Mouse (Mus musculus) intestine, embryonic 15.5 days (tissue): ENCODE measurements around the gene Trappc10. TPM values are rescaled to one million over a fixed set of nuclear protein-coding genes. Genes with fewer than 3 reads are reported as not detected.

Experiments
- ATAC-seq: fragments of 200-750 bp; cut with Nextera tagmentation; 2 replicates; pipeline ENCODE4 v1.8.0; 2017; ENCODE audit warnings: moderate TSS enrichment, moderate library complexity
- H3K27ac ChIP-seq: fragments of 300-500 bp; sonication (generic); 2 replicates; pipeline ENCODE4 v1.5.1; 2015; ENCODE audit warnings: mild to moderate bottlenecking, inconsistent platforms
- H3K27me3 ChIP-seq: fragments of 300-500 bp; sonication (generic); replicated peaks from 2 replicates; pipeline ENCODE4 v1.6.1; 2015; ENCODE audit warnings: inconsistent platforms
- H3K36me3 ChIP-seq: fragments of 300-500 bp; sonication (generic); 2 replicates; pipeline ENCODE4 v1.6.1; 2015; ENCODE audit warnings: inconsistent platforms
- H3K4me1 ChIP-seq: fragments of 300-500 bp; sonication (generic); replicated peaks from 2 replicates; pipeline ENCODE4 v1.6.1; 2015; ENCODE audit warnings: inconsistent platforms
- H3K4me2 ChIP-seq: fragments of 300-500 bp; sonication (generic); replicated peaks from 2 replicates; pipeline ENCODE4 v1.6.1; 2015; ENCODE audit warnings: mild to moderate bottlenecking, inconsistent platforms
- H3K4me3 ChIP-seq: fragments of 300-500 bp; sonication (generic); replicated peaks from 2 replicates; pipeline ENCODE4 v1.5.1; 2015; ENCODE audit warnings: inconsistent platforms
- H3K9ac ChIP-seq: fragments of 300-500 bp; sonication (generic); 2 replicates; pipeline ENCODE4 v1.6.1; 2015; ENCODE audit warnings: inconsistent platforms
- H3K9me3 ChIP-seq: fragments of 300-500 bp; sonication (generic); 2 replicates; pipeline ENCODE4 v1.6.1; 2016; ENCODE audit warnings: inconsistent platforms
- WGBS: fragments of 180-500 bp; shearing (Covaris S2); methylation state at CpG from one replicate; pipeline ENCODE4 v1.1.7; 2015; 5-methylcytosine and 5-hydroxymethylcytosine counted together
- polyA plus RNA-seq: library from polyadenylated mRNA; unstranded; fragments of >200 nt; fragmentation: Nextera tagmentation; extraction: Ambion mirVana; gene quantifications from 2 replicates; pipeline ENCODE4 v1.2.1, GENCODE M21; 2015

Trappc10 gene
- polyA plus RNA-seq, 1 experiment from 2014 or later: 17.3 TPM

DNA sequence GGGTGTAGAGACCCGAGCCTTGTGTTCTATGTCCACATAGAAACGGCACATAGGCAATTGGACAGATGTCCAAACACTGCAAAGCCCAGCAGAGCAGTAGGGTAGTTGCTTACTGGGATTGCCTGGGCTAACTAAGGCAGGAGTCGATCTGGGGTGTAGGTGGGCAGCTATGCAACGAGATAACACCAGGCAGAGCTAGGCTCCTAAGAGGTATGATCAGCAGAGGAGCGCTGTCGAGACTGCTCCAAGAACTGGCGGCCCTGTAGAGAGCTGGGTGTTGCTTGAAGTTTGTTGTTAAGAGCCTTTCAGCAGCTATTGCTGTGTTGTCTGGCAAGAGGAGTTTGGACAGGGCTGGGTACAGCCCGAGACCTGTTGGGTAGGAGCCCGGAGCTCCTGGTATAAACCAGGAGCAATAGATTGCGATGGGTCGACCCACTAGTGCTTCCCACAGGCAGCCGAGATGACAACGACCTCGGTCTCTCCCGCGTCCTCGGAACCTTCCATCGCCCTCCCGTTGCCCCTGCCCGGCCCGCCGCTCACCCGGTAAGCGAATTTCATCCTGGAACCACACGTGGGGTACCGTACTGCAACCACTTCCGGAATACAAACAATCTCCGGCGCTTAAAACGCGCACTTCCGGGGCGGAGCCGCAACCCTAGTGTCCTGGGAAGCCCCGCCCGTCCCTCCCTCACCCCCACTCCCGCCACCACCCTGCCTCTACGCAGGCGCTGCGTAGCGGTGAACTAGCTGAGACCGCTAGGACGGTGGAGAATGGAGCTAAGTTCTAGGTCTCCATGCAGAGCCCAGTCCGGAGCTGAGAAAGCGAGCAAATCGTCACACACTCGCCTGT, 59.7 kb downstream of the Trappc10 start, which contains the start of gene Pwp2:
Gene Pwp2 (minus strand): TSS at position 619 of the 850 bp plus-strand sequence.
- H3K9me3 ChIP-seq: no peaks in the 10 kb centered on the region
- H3K27me3 ChIP-seq: no peaks in the 10 kb centered on the region
- peak; percentile 97 for ATAC-seq
- H3K4me2 ChIP-seq: peak within 1 kb of the TSS; percentile 89
- peaks cover 34% of the 10 kb centered on the region for H3K36me3 ChIP-seq
- 1% methylated on average over 47 of the region's 47 CpGs for WGBS
- H3K4me1 ChIP-seq: peaks cover 13% of the 10 kb centered on the region
- H3K9ac ChIP-seq: peak within 1 kb of the TSS; percentile 50
- H3K4me3 ChIP-seq: peak within 1 kb of the TSS; percentile 71
- H3K27ac ChIP-seq: peak within 1 kb of the TSS; percentile 36; the same call in 1 of the 2 replicates

DNA sequence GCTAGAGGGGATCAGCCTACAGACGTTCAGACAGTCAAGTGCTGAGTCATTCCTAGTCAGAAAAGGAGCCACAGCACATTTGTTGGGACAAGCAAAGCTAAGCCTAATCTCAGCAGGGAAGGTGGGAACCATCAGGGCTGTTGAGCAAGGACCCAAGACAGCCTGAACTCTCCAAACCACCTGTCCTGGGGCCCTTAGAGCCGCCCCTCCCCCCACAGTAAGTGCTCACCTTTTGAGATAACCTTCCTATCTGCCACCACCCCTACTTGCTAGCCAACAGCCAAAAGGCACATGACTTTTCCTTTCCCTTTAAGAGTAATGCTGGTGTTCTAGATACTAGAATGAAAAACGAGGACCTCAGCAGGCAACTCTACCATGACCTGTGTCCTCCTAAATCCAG, 60.9 kb downstream of the Trappc10 start:
- Histone ChIP-seq H3K4me2 (peak overlapping the region; percentile 89; the same call in 1 of the 2 replicates), H3K4me1 (peaks cover 13% of the 10 kb centered on the region), H3K27me3 (no peaks in the 10 kb centered on the region), H3K4me3 (no peak overlapping the region), H3K9ac (no peak overlapping the region), H3K9me3 (no peaks in the 10 kb centered on the region), H3K36me3 (peaks cover 31% of the 10 kb centered on the region), H3K27ac (no peak overlapping the region)
- WGBS: 81% methylated on average over 3 of the region's 3 CpGs
- ATAC-seq: no peak

DNA sequence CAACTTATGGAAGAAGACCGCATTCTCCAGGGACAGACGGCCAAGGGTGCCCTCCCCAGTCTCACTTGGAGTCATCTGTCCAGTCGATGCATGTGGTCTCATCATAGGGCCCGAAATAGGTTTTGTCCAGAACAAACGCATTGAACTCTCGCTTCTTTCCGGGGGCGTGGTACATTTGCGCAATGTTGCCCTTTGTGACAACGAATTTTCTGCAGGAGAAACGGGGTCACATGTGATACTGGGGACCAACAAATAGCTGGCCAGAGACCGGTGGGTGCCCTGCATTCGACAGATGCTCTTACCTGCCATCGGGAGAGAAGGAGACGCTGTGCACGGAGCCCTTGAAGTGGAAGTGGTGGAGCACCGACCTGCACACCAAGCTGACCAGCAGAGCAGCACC, 62.1 kb downstream of the Trappc10 start:
- H3K36me3 ChIP-seq: peaks cover 36% of the 10 kb centered on the region
- H3K4me3 ChIP-seq: no peak overlapping the region
- no peak for ATAC-seq
- peaks cover 13% of the 10 kb centered on the region for H3K4me1 ChIP-seq
- H3K27me3 ChIP-seq: no peaks in the 10 kb centered on the region
- no peak overlapping the region for H3K9ac ChIP-seq
- H3K4me2 ChIP-seq: no peak overlapping the region
- H3K9me3 ChIP-seq: no peaks in the 10 kb centered on the region
- 94% methylated on average over 17 of the region's 17 CpGs for whole genome bisulfite sequencing
- no peak overlapping the region for H3K27ac ChIP-seq

DNA sequence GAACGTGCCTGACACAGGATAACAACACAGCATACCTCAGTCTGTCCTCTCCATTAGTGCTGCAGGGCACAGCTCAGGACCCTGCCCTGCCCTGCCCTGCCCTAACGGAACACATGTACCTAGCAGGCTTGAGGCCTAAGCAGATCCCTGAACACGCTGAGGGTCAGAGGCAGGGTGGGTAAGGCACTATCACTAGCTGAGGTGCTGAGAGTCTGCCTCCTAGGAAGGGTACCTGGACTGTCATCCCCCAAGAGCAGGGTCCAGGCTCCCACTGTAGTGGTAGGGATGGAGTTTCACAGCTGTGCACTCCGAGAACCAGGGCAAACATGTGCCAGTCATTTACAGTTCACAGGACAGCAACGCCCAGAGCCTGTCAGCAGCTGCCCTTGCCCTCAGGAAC, 70.0 kb downstream of the Trappc10 start:
- Histone ChIP-seq H3K9me3 (no peaks in the 10 kb centered on the region), H3K27ac (no peak overlapping the region), H3K27me3 (no peaks in the 10 kb centered on the region), H3K9ac (no peak overlapping the region), H3K36me3 (peaks cover 55% of the 10 kb centered on the region), H3K4me2 (no peak overlapping the region), H3K4me3 (no peak overlapping the region), H3K4me1 (peaks cover 3% of the 10 kb centered on the region; the same call in 1 of the 2 replicates)
- WGBS: 88% methylated on average over 5 of the region's 5 CpGs
- ATAC-seq: no peak

DNA sequence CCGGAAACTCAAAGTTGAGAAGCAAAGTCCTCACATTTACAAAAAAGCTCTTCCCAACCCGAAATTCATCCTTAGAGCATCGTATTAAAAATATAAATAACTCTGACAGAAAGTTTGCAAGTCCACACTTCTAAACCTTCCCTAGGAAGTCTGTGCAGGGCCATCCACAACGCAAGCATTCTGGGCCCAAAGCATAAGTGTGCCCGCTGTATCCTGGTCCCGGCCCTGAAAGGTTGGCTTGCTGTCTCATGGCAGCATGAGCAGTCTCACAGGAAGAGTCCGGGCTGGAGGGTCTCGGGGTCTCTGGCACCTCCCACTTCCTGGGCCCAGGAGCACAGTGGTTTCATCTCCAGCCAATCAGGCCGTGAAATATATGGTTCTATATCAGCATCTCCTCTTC, 72.9 kb downstream of the Trappc10 start:
- Histone ChIP-seq H3K4me1 (peaks cover 14% of the 10 kb centered on the region), H3K27me3 (no peaks in the 10 kb centered on the region), H3K9ac (no peak overlapping the region), H3K27ac (no peak overlapping the region), H3K4me3 (no peak overlapping the region), H3K9me3 (no peaks in the 10 kb centered on the region), H3K36me3 (peaks cover 45% of the 10 kb centered on the region), H3K4me2 (no peak overlapping the region)
- 89% methylated on average over 9 of the region's 9 CpGs for WGBS
- no peak for ATAC-seq

DNA sequence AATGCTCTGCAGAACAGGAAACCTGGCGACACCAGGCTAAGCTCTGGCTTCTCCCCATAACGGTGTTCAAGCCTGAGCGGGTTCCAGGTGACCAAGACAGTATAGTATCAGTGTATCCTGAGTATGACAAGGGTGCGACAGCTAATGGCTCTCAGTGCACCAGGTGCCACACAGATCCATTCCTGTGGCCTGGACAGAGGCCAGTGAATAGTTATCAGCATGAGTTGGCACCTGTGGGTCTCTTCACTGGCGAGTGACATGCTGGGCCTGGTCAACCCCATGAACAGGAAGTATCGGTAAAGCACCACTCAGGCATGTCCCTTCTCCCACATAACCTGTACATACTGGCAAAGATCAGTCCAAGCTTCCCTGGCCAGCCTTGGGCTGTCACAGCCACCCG, 73.4 kb downstream of the Trappc10 start:
- H3K4me1 ChIP-seq: peaks cover 14% of the 10 kb centered on the region
- no peak for ATAC-seq
- H3K9me3 ChIP-seq: no peaks in the 10 kb centered on the region
- H3K27ac ChIP-seq: no peak overlapping the region
- H3K4me2 ChIP-seq: no peak overlapping the region
- no peaks in the 10 kb centered on the region for H3K27me3 ChIP-seq
- H3K4me3 ChIP-seq: no peak overlapping the region
- WGBS: 90% methylated on average over 7 of the region's 7 CpGs
- H3K9ac ChIP-seq: no peak overlapping the region
- peaks cover 40% of the 10 kb centered on the region for H3K36me3 ChIP-seq

DNA sequence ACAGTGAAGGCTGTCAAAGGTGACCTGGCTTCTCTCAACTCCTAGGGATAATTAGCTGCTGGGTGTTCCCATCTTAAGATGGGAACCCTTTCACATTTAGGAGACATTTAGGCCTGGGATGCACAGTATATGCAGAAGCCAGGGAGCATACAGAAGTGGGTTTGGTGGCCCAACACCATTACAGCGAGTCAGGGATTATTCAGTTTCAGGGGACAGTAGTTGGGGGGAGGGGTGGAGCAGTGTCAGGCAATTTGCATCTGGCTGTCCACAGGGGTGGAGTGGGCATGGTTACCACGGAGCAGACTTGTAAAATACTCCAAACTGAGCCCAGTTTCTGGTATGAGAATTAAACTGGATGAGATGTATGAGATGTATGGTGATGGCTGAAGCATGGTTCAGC, 74.0 kb downstream of the Trappc10 start:
- Histone ChIP-seq H3K4me3 (peak overlapping the region; percentile 82; the same call in 1 of the 2 replicates), H3K36me3 (peaks cover 43% of the 10 kb centered on the region), H3K4me1 (peaks cover 14% of the 10 kb centered on the region), H3K9me3 (no peaks in the 10 kb centered on the region), H3K9ac (0 out of 2 replicates have a peak overlapping the region, but pooled peaks have one; percentile 21), H3K27ac (peak overlapping the region; percentile 72; the same call in 1 of the 2 replicates), H3K4me2 (peak overlapping the region; percentile 65; the same call in 1 of the 2 replicates), H3K27me3 (no peaks in the 10 kb centered on the region)
- 40% methylated on average over 2 of the region's 2 CpGs for WGBS
- no peak for ATAC-seq

DNA sequence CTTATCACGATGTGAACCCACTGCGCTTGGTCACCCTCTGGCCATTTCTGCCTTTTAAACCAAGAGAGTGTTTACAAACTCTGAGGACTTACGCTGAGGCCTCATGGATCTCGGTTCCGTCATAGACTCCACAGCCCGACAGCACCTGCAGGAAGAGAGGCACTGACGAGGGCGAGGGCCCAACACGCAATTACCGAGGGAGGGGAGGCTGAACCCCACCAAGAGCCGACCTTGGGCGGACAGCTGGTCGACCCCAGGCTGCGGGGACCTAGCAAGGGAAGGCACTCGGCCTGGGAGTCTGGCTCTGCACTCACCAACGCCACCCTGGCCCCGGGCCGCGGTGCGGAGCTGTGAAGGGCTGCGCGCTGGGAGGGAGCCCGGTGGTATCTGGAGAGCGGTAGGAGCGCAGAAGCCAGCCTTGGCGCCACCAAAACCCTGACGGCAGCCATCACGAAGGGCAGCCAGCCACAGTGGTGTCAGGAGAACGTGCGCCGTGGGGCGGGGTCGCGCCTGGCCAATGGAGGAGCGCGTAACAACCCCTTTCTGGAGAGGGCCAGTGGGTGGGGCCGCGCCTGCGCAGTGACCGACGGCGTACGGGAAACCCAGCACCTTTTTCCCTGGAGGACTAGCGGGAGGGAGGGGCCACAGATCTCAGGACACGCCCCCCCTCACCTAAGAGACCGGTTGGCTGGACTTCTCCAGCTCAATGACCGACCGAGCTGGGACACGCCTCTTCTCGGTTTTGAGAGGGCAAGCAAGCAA, 75.0 kb downstream of the Trappc10 start, which contains the start of gene D10Jhu81e:
Gene D10Jhu81e (minus strand): TSS at position 502 of the 762 bp plus-strand sequence.
- ATAC-seq: peak; percentile 98
- Histone ChIP-seq H3K27ac (peak within 1 kb of the TSS; percentile 72), H3K4me1 (peaks cover 14% of the 10 kb centered on the region), H3K4me2 (peak within 1 kb of the TSS; percentile 65), H3K9ac (peak within 1 kb of the TSS; percentile 82), H3K4me3 (peak within 1 kb of the TSS; percentile 82), H3K27me3 (no peaks in the 10 kb centered on the region), H3K9me3 (no peaks in the 10 kb centered on the region), H3K36me3 (peaks cover 37% of the 10 kb centered on the region)
- under 1% methylated on average over 50 of the region's 50 CpGs for WGBS

DNA sequence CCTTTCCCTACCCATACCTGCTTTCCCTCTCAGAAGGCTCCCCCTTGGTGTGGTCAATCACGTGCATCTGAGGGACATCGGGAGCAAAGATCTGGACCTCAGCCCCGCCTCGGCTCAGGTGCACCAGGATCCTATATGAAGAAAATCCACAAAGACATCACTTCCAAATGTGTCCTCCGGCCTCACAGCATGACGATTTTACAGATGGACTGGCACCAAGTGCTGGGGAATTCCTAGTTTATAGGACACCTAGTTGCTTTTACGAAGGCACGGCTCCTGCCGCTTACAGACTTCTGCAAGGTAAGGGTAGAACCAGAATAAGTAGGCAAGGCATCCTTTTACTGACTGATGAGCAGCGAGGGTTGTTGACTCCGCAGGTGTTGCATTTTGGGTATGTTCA, 75.6 kb downstream of the Trappc10 start:
- no peak for ATAC-seq
- 82% methylated on average over 11 of the region's 11 CpGs for WGBS
- Histone ChIP-seq H3K36me3 (peaks cover 35% of the 10 kb centered on the region), H3K27me3 (no peaks in the 10 kb centered on the region), H3K4me1 (peaks cover 14% of the 10 kb centered on the region), H3K27ac (no peak overlapping the region), H3K9ac (peak overlapping the region; percentile 82), H3K9me3 (no peaks in the 10 kb centered on the region), H3K4me3 (peak overlapping the region; percentile 82), H3K4me2 (peak overlapping the region; percentile 65)

DNA sequence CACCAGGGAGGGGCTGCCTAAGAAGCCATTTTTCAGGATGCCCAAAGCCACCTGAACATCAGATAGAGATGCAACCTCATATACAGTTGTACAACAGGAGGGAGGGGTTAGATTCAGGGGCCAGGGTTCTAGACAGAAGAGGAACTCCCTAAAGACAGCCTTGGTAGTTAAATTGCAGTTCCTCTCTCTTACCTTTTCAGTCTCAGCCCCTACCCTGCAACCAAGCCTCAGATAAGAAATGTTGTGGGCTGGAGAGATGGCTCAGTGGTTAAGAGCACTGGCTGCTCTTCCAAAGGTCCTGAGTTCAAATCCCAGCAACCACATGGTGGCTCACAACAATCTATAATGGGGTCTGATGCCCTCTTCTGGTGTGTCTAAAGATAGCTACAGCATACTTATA, 76.7 kb downstream of the Trappc10 start:
- Histone ChIP-seq H3K36me3 (peaks cover 28% of the 10 kb centered on the region), H3K9ac (no peak overlapping the region), H3K4me3 (no peak overlapping the region), H3K4me1 (peaks cover 14% of the 10 kb centered on the region), H3K27ac (no peak overlapping the region), H3K27me3 (no peaks in the 10 kb centered on the region), H3K4me2 (no peak overlapping the region), H3K9me3 (no peaks in the 10 kb centered on the region)
- ATAC-seq: no peak

DNA sequence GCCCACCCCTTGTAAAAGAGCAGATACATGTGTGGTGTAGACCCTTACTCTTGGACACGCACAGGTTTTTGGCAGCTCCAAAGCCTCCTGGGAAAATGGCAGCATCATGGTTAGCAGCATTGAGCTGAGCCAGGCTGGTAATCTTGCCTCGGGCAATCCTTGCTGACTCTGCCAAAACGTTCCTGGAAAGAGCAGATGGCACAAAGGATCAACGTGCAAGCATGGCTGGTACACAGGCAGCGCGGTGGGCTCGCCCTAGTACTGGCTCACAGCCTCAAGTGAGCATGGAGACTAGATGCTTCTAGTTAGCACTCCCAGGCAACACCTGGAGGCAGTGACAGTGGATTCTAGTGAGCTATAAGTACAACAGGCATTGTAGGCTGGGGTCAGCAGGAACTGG, 77.1 kb downstream of the Trappc10 start:
- WGBS: 91% methylated on average over 7 of the region's 7 CpGs
- H3K27ac ChIP-seq: no peak overlapping the region

DNA sequence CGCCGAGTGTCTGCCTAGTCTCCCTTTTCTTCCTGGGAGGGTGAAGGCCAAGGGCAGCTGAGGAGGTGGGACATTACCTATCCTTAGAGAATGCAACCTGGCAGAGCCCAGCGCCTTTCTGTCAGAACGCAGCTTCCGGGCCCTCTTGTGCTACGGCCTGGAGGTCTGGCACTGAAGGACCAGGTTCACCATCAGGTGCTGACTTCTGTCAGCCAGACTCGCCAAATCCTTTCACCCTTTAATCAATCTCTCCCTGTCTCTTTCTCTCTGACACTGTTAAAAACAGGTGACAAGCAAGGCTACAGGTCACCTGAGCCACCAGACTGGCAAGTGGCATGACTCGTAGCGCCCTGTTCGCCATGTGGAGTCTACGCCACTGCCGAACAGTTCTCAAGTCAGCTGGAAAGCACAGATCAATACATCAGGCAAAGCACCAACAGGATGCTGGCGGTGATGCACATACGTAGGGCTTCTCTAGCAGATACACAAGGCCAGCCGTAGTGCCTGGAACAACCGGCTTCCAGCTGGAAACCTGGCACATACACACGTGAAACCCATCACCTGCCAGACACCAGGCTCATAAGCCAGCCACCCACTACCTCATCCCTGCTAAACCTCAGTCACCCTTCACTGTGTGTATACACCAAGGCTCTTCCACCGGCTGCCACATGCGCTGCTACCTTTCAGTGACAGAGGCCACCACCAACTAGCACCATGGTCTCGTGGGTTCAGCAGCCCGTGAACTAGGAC, 79.0 kb downstream of the Trappc10 start:
- H3K9ac ChIP-seq: no peak overlapping the region
- H3K9me3 ChIP-seq: no peaks in the 10 kb centered on the region
- peaks cover 14% of the 10 kb centered on the region for H3K4me1 ChIP-seq
- whole genome bisulfite sequencing: 92% methylated on average over 21 of the region's 21 CpGs
- no peak overlapping the region for H3K27ac ChIP-seq
- H3K36me3 ChIP-seq: peaks cover 24% of the 10 kb centered on the region; the same call in 1 of the 2 replicates
- no peak overlapping the region for H3K4me3 ChIP-seq
- ATAC-seq: no peak
- H3K4me2 ChIP-seq: no peak overlapping the region
- no peaks in the 10 kb centered on the region for H3K27me3 ChIP-seq

More for the DNA sequence above, 77.1 kb downstream of the Trappc10 start:
- Histone ChIP-seq H3K27me3 (no peaks in the 10 kb centered on the region), H3K4me1 (peaks cover 14% of the 10 kb centered on the region), H3K4me2 (no peak overlapping the region), H3K36me3 (peaks cover 28% of the 10 kb centered on the region), H3K9ac (no peak overlapping the region), H3K4me3 (no peak overlapping the region), H3K9me3 (no peaks in the 10 kb centered on the region)
- no peak for ATAC-seq
